Mouse (Mus musculus): Measurements from ENCODE around the gene Sdccag8. TPM values are rescaled to one million over a fixed set of nuclear protein-coding genes. Genes with fewer than 3 reads are reported as not detected.

The Sdccag8 gene
- polyA plus RNA-seq, 1 experiment, result 13.3 TPM

DNA sequence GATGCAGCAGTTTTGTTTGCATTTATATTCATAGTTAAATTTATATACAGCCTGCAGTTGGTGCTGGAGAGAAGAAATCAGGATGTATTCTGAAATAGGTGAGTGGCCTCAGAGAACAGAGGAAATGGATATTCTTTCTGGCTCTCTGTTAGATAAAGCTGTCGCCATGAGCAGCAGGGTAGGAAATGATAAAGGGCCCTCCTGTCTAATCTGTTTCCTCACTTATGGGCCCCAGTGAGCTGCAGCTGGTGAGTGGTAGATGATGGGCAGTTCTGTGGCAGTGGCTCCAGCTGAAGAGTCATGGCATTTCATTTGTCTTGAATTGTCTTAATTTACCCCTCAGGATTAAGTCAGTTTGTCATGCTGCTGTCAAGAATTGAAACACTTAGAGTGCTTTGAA is 7.5 kb downstream of the Sdccag8 start:
- Histone ChIP-seq H3K4me3 (ENCODE audit: insufficient read depth, low read depth, low read length) (no peak overlapping the region), H3K4me1 (ENCODE audit: control insufficient read depth, insufficient read depth, low read length) (peaks cover 5% of the 10 kb centered on the region), H3K27me3 (replicated peaks; ENCODE audit: control insufficient read depth, insufficient read depth, low read length) (no peaks in the 10 kb centered on the region), H3K27ac (ENCODE audit: insufficient read depth, low read depth, low read length) (no peak overlapping the region), H3K36me3 (ENCODE audit: control insufficient read depth, insufficient read depth, low read length) (no peaks in the 10 kb centered on the region)
- TF ChIP-seq POLR2A (IDR thresholded peaks at IDR 0.05; ENCODE audit: low read depth, low read length) (no peak), CTCF (conservative IDR thresholded peaks at IDR 0.05; ENCODE audit: insufficient read depth, insufficient read length, low read depth, low read length) (no peak)
- WGBS, result 58% methylated on average over 1 of the region's 1 CpGs
- DNase-seq, result no peak

DNA sequence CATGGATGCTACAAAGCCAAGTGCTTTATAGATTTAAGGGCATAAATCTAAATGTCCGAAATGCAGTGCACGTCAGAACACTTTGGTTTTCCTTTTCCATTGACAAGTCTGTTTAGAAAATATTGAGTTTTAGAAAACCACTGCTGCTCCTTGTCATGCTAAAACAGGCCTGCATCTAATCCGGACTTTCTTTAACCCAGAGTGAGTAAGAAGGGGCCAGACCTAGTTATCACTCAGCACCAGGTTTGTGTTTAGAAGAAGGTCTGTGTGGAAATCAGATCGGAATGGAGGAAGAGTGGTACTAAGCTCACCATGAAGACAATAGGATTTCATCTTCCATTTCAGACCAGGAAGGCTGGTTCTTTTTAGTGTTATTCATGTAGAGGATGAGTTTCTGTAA is 8.5 kb downstream of the Sdccag8 start:
- 86% methylated on average over 4 of the region's 4 CpGs for WGBS
- peaks cover 5% of the 10 kb centered on the region for H3K4me1 ChIP-seq (ENCODE audit: control insufficient read depth, insufficient read depth, low read length)
- TF ChIP-seq POLR2A (IDR thresholded peaks at IDR 0.05; ENCODE audit: low read depth, low read length), result no peak
- TF ChIP-seq CTCF (conservative IDR thresholded peaks at IDR 0.05; ENCODE audit: insufficient read depth, insufficient read length, low read depth, low read length), result no peak
- no peak for DNase-seq
- H3K4me3 ChIP-seq (ENCODE audit: insufficient read depth, low read depth, low read length), result no peak overlapping the region
- no peaks in the 10 kb centered on the region for H3K27me3 ChIP-seq (replicated peaks; ENCODE audit: control insufficient read depth, insufficient read depth, low read length)
- no peak overlapping the region for H3K27ac ChIP-seq (ENCODE audit: insufficient read depth, low read depth, low read length)
- no peaks in the 10 kb centered on the region for H3K36me3 ChIP-seq (ENCODE audit: control insufficient read depth, insufficient read depth, low read length)

DNA sequence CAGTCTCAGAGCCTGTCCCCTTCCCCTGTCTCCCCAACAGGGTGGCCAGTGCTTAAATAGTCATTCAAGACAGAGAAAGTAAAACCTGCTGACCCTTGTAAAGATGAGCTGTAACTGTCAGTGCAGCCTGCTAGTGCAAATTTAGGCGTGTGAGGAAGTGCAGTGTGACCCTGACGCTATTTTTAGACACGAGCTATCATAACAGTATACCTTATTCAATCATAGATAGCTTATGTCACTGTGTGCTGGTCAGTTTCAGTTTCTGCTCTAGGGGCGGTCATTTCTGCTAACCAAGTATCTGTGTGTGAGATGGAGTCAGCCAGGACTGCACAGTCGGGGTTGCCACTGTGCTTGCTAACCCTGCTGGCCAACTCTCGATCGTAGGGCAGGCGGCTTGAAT is 9.4 kb downstream of the Sdccag8 start:
- no peaks in the 10 kb centered on the region for H3K27me3 ChIP-seq (replicated peaks; ENCODE audit: control insufficient read depth, insufficient read depth, low read length)
- H3K36me3 ChIP-seq (ENCODE audit: control insufficient read depth, insufficient read depth, low read length), result no peaks in the 10 kb centered on the region
- WGBS, result 71% methylated on average over 8 of the region's 8 CpGs
- no peak overlapping the region for H3K4me3 ChIP-seq (ENCODE audit: insufficient read depth, low read depth, low read length)
- H3K27ac ChIP-seq (ENCODE audit: insufficient read depth, low read depth, low read length), result no peak overlapping the region
- no peaks in the 10 kb centered on the region for H3K4me1 ChIP-seq (ENCODE audit: control insufficient read depth, insufficient read depth, low read length)
- TF ChIP-seq POLR2A (IDR thresholded peaks at IDR 0.05; ENCODE audit: low read depth, low read length) (no peak), CTCF (conservative IDR thresholded peaks at IDR 0.05; ENCODE audit: insufficient read depth, insufficient read length, low read depth, low read length) (no peak)
- DNase-seq, result peak; percentile 8

DNA sequence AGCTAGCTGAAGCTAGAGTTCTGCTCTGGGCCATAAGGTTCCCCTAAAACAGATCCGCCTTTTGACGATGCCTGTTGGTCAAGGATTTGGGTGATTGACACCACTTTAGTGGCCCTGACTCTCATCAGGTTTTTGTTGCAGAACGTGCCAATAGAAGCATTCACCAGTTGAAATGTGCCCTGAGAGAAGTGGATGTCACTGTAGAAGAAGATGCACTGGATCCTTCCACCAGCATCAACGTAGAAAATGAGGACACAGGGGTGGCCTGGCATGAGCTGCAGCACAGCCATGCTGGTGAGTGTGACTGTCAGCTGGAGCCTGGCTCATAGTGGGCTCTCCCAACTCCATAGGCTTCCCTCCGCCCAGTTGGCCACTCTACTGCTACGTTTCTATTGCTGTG is 10.2 kb downstream of the Sdccag8 start:
- TF ChIP-seq CTCF (conservative IDR thresholded peaks at IDR 0.05; ENCODE audit: insufficient read depth, insufficient read length, low read depth, low read length), result no peak
- H3K27ac ChIP-seq (ENCODE audit: insufficient read depth, low read depth, low read length), result no peak overlapping the region
- DNase-seq, result no peak
- H3K4me3 ChIP-seq (ENCODE audit: insufficient read depth, low read depth, low read length), result no peak overlapping the region
- H3K36me3 ChIP-seq (ENCODE audit: control insufficient read depth, insufficient read depth, low read length), result no peaks in the 10 kb centered on the region
- H3K27me3 ChIP-seq (replicated peaks; ENCODE audit: control insufficient read depth, insufficient read depth, low read length), result no peaks in the 10 kb centered on the region
- no peaks in the 10 kb centered on the region for H3K4me1 ChIP-seq (ENCODE audit: control insufficient read depth, insufficient read depth, low read length)
- 83% methylated on average over 6 of the region's 6 CpGs for WGBS

- DNase-seq, result no peak
- Histone ChIP-seq H3K36me3 (ENCODE audit: control insufficient read depth, insufficient read depth, low read length) (no peaks in the 10 kb centered on the region), H3K27me3 (replicated peaks; ENCODE audit: control insufficient read depth, insufficient read depth, low read length) (no peaks in the 10 kb centered on the region), H3K4me1 (ENCODE audit: control insufficient read depth, insufficient read depth, low read length) (no peaks in the 10 kb centered on the region), H3K4me3 (ENCODE audit: insufficient read depth, low read depth, low read length) (no peak overlapping the region), H3K27ac (ENCODE audit: insufficient read depth, low read depth, low read length) (no peak overlapping the region)
- 96% methylated on average over 4 of the region's 4 CpGs for WGBS
- TF ChIP-seq POLR2A (IDR thresholded peaks at IDR 0.05; ENCODE audit: low read depth, low read length), result no peak
- TF ChIP-seq CTCF (conservative IDR thresholded peaks at IDR 0.05; ENCODE audit: insufficient read depth, insufficient read length, low read depth, low read length), result no peak
These were observed 10.6 kb downstream of the Sdccag8 start for GRCm38 (mm10) chr1:176825084-176825483.

DNA sequence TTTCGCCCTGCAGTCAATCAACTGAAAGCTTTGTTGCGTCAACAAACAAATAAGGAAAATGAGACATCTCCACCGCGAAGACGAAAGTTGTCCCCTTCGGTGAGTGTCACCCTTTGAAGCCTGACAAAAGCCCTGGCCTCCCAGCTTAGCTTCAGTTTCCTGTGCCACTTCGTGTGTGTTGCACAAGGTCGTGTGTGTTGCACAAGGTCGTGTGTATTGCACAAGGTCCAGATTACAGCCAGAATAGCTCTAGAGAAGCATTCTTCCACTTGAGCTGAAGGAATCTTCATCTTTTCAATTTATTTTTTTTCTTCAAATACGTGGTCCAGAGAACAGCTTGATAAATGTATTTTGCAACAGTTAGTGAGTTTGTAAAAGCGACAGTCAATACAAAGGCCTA is 11.7 kb downstream of the Sdccag8 start:
- Histone ChIP-seq H3K36me3 (ENCODE audit: control insufficient read depth, insufficient read depth, low read length) (peaks cover 2% of the 10 kb centered on the region; the same call in 1 of the 2 replicates), H3K4me3 (ENCODE audit: insufficient read depth, low read depth, low read length) (no peak overlapping the region), H3K27ac (ENCODE audit: insufficient read depth, low read depth, low read length) (no peak overlapping the region), H3K4me1 (ENCODE audit: control insufficient read depth, insufficient read depth, low read length) (no peaks in the 10 kb centered on the region), H3K27me3 (replicated peaks; ENCODE audit: control insufficient read depth, insufficient read depth, low read length) (no peaks in the 10 kb centered on the region)
- WGBS, result 88% methylated on average over 11 of the region's 11 CpGs
- TF ChIP-seq CTCF (conservative IDR thresholded peaks at IDR 0.05; ENCODE audit: insufficient read depth, insufficient read length, low read depth, low read length) (no peak), POLR2A (IDR thresholded peaks at IDR 0.05; ENCODE audit: low read depth, low read length) (no peak)
- DNase-seq, result no peak

DNA sequence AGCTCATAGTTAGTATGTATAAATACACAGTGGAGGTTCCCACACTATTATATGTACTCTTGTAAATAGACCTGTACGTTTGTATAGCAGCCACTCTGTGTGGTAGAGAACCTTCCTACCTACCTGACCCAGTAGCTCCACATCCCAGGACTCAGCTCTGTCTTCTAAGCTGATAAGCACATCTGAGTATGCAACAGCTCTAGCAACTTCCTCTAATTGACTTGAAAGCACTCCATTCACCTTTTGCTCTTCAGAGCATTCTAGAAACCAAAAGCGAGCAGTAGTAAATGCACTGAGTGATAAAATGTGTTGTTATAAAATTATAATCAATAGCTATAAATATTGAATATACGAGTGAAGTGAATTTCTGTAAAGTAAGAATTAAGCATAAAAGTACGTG is 12.5 kb downstream of the Sdccag8 start:
- Histone ChIP-seq H3K27me3 (replicated peaks; ENCODE audit: control insufficient read depth, insufficient read depth, low read length) (no peaks in the 10 kb centered on the region), H3K4me1 (ENCODE audit: control insufficient read depth, insufficient read depth, low read length) (no peaks in the 10 kb centered on the region), H3K4me3 (ENCODE audit: insufficient read depth, low read depth, low read length) (no peak overlapping the region), H3K36me3 (ENCODE audit: control insufficient read depth, insufficient read depth, low read length) (peaks cover 2% of the 10 kb centered on the region; the same call in 1 of the 2 replicates), H3K27ac (ENCODE audit: insufficient read depth, low read depth, low read length) (no peak overlapping the region)
- TF ChIP-seq POLR2A (IDR thresholded peaks at IDR 0.05; ENCODE audit: low read depth, low read length) (no peak), CTCF (conservative IDR thresholded peaks at IDR 0.05; ENCODE audit: insufficient read depth, insufficient read length, low read depth, low read length) (no peak)
- WGBS, result 93% methylated on average over 4 of the region's 4 CpGs
- DNase-seq, result no peak

- WGBS, result 62% methylated on average over 4 of the region's 4 CpGs
- DNase-seq, result peak; percentile 19
- Histone ChIP-seq H3K36me3 (ENCODE audit: control insufficient read depth, insufficient read depth, low read length) (peaks cover 2% of the 10 kb centered on the region; the same call in 1 of the 2 replicates), H3K4me3 (ENCODE audit: insufficient read depth, low read depth, low read length) (no peak overlapping the region), H3K4me1 (ENCODE audit: control insufficient read depth, insufficient read depth, low read length) (no peaks in the 10 kb centered on the region), H3K27me3 (replicated peaks; ENCODE audit: control insufficient read depth, insufficient read depth, low read length) (no peaks in the 10 kb centered on the region), H3K27ac (ENCODE audit: insufficient read depth, low read depth, low read length) (no peak overlapping the region)
- TF ChIP-seq POLR2A (IDR thresholded peaks at IDR 0.05; ENCODE audit: low read depth, low read length) (no peak), CTCF (conservative IDR thresholded peaks at IDR 0.05; ENCODE audit: insufficient read depth, insufficient read length, low read depth, low read length) (no peak)
These were observed 12.9 kb downstream of the Sdccag8 start for GRCm38 (mm10) chr1:176827365-176827764.
